Mouse (Mus musculus) thymus, adult 2 months (tissue): ENCODE results near the gene Cyp11a1. TPM values are rescaled to one million over a fixed set of nuclear protein-coding genes. Genes with fewer than 3 reads are reported as not detected.

ENCODE experiments used
- DNase-seq: peaks from one replicate; pipeline ENCODE4 v3.0.0; 2021
- H3K27ac ChIP-seq: fragments of 200-500 bp; 2 replicates; pipeline ENCODE4 v1.5.1; 2012; ENCODE audit warnings: low read length, control low read depth; ENCODE audit not compliant: control insufficient read depth, insufficient read depth
- H3K27me3 ChIP-seq: fragments of 200-500 bp; 2 replicates; pipeline ENCODE4 v1.6.1; 2012; ENCODE audit warnings: mild to moderate bottlenecking, low read length, moderate library complexity, mixed read lengths; ENCODE audit not compliant: control insufficient read depth, insufficient read depth
- H3K36me3 ChIP-seq: fragments of 200-500 bp; 2 replicates; pipeline ENCODE4 v1.6.1; 2012; ENCODE audit warnings: mild to moderate bottlenecking, low read length, moderate library complexity; ENCODE audit not compliant: control insufficient read depth, insufficient read depth
- H3K4me1 ChIP-seq: fragments of 200-500 bp; replicated peaks from 2 replicates; pipeline ENCODE4 v1.6.1; 2012; ENCODE audit warnings: low read length; ENCODE audit not compliant: control insufficient read depth, insufficient read depth
- H3K4me3 ChIP-seq: fragments of 200-500 bp; 2 replicates; pipeline ENCODE4 v1.5.1; 2012; ENCODE audit warnings: mild to moderate bottlenecking, low read length, control low read depth, moderate library complexity; ENCODE audit not compliant: control insufficient read depth, insufficient read depth
- CTCF ChIP-seq: fragments of 200-500 bp; IDR thresholded peaks from 2 replicates; pipeline ENCODE4 v1.5.1; 2012; ENCODE audit warnings: mild to moderate bottlenecking, control low read depth, low read length, moderate library complexity, borderline replicate concordance; ENCODE audit not compliant: control insufficient read depth, poor library complexity, insufficient read depth; ENCODE audit errors: extremely low read depth
- POLR2A ChIP-seq: fragments of 200-500 bp; IDR thresholded peaks from 2 replicates; pipeline ENCODE4 v1.6.1; 2012; ENCODE audit warnings: mild to moderate bottlenecking, low read length, control low read depth, moderate library complexity; ENCODE audit not compliant: control insufficient read depth, poor library complexity, insufficient read depth; ENCODE audit errors: extremely low read depth
- WGBS: fragments of 180-500 bp; shearing (Covaris S2); methylation state at CpG from one replicate; pipeline ENCODE4 v1.1.7; 2018; 5-methylcytosine and 5-hydroxymethylcytosine counted together
- polyA plus RNA-seq: library from polyadenylated mRNA; depleted of rRNA; stranded (reverse); fragments of >200 nt; gene quantifications from 2 replicates; pipeline ENCODE4 v1.2.3, GENCODE M21; 2012

Gene Cyp11a1
- polyA plus RNA-seq, 1 experiment = 1.3 TPM

- TF ChIP-seq CTCF = no peak
- TF ChIP-seq POLR2A = no peak
- H3K27ac ChIP-seq = no peak overlapping the region
- 35% methylated on average over 4 of the region's 4 CpGs for WGBS
- H3K4me1 ChIP-seq = no peaks in the 10 kb centered on the region
- H3K4me3 ChIP-seq = no peak overlapping the region
- no peaks in the 10 kb centered on the region for H3K27me3 ChIP-seq
- H3K36me3 ChIP-seq = no peaks in the 10 kb centered on the region
- no peak for DNase-seq
Measured at GRCm38 (mm10) chr9:58045646-58046045, 39.4 kb downstream of the Cyp11a1 start.

- TF ChIP-seq POLR2A (no peak), CTCF (no peak)
Measured at GRCm38 (mm10) chr9:58047061-58047460, 40.9 kb downstream of the Cyp11a1 start.

GRCm38 (mm10) chr9:58048621-58049020 is 42.4 kb downstream of the Cyp11a1 start:
- H3K36me3 ChIP-seq = no peaks in the 10 kb centered on the region

More at GRCm38 (mm10) chr9:58047061-58047460, 40.9 kb downstream of the Cyp11a1 start:
- 36% methylated on average over 10 of the region's 10 CpGs for WGBS
- no peak for DNase-seq
- Histone ChIP-seq H3K36me3 (no peaks in the 10 kb centered on the region), H3K4me3 (no peak overlapping the region), H3K27me3 (no peaks in the 10 kb centered on the region), H3K27ac (no peak overlapping the region), H3K4me1 (no peaks in the 10 kb centered on the region)

GRCm38 (mm10) chr9:58049186-58049585 is 43.0 kb downstream of the Cyp11a1 start:
- no peaks in the 10 kb centered on the region for H3K4me1 ChIP-seq
- TF ChIP-seq CTCF (no peak), POLR2A (no peak)
- H3K36me3 ChIP-seq = no peaks in the 10 kb centered on the region
- DNase-seq = no peak
- H3K27me3 ChIP-seq = no peaks in the 10 kb centered on the region
- no peak overlapping the region for H3K27ac ChIP-seq
- no peak overlapping the region for H3K4me3 ChIP-seq
- WGBS = 85% methylated on average over 6 of the region's 6 CpGs

More at GRCm38 (mm10) chr9:58048621-58049020, 42.4 kb downstream of the Cyp11a1 start:
- TF ChIP-seq CTCF = no peak
- no peak for TF ChIP-seq POLR2A
- 63% methylated on average over 6 of the region's 6 CpGs for WGBS
- no peak overlapping the region for H3K4me3 ChIP-seq
- H3K27ac ChIP-seq = no peak overlapping the region
- no peaks in the 10 kb centered on the region for H3K27me3 ChIP-seq
- H3K4me1 ChIP-seq = no peaks in the 10 kb centered on the region
- no peak for DNase-seq

GRCm38 (mm10) chr9:58049861-58050260 is 43.6 kb downstream of the Cyp11a1 start:
- H3K4me3 ChIP-seq = no peak overlapping the region
- 72% methylated on average over 7 of the region's 7 CpGs for WGBS
- no peaks in the 10 kb centered on the region for H3K4me1 ChIP-seq
- no peaks in the 10 kb centered on the region for H3K36me3 ChIP-seq
- H3K27ac ChIP-seq = no peak overlapping the region
- TF ChIP-seq CTCF = no peak
- no peak for TF ChIP-seq POLR2A
- DNase-seq = no peak
- no peaks in the 10 kb centered on the region for H3K27me3 ChIP-seq

- no peak for TF ChIP-seq CTCF
- TF ChIP-seq POLR2A = no peak
- DNase-seq = no peak
- WGBS = 61% methylated on average over 5 of the region's 5 CpGs
- H3K27ac ChIP-seq = no peak overlapping the region
- no peaks in the 10 kb centered on the region for H3K36me3 ChIP-seq
- H3K4me1 ChIP-seq = no peaks in the 10 kb centered on the region
- no peaks in the 10 kb centered on the region for H3K27me3 ChIP-seq
- no peak overlapping the region for H3K4me3 ChIP-seq
Measured at GRCm38 (mm10) chr9:58051937-58052336, 45.7 kb downstream of the Cyp11a1 start.

GRCm38 (mm10) chr9:58053102-58053501 is 46.9 kb downstream of the Cyp11a1 start:
- Histone ChIP-seq H3K4me3 (no peak overlapping the region), H3K27me3 (no peaks in the 10 kb centered on the region), H3K4me1 (no peaks in the 10 kb centered on the region), H3K27ac (no peak overlapping the region), H3K36me3 (no peaks in the 10 kb centered on the region)
- peak; percentile 69 for DNase-seq
- WGBS = 31% methylated on average over 3 of the region's 3 CpGs
- TF ChIP-seq CTCF (peak; percentile 77; the same call in 1 of the 2 replicates), POLR2A (no peak)
